Mouse (Mus musculus): ENCODE measurements around the gene Slc5a2. TPM values are rescaled to one million over a fixed set of nuclear protein-coding genes. Genes with fewer than 3 reads are reported as not detected.

Gene Slc5a2
- polyA plus RNA-seq, 2 experiments: 1.8 to 2.9 TPM

DNA sequence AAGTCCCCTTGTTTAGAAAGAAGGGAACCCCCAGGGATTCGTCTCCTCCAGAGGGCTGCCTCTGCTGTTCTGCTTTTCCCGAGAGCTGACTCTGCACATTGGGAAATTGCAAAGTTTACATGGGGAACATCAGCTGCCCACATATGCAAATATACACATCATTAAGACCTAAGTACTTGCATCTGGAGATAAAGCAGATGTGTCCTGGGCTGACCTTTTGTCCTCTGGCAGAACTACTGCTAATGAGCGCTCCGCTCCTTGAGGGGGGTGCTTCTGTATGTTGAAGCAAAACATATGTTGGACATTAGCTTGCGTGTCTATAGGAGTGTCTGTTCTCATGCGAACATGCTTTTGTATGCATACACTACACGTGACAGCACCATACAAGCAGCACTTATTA, 55.8 kb downstream of the Slc5a2 start:
- no peak overlapping the region for H3K4me2 ChIP-seq (ENCODE audit: low read depth)
- no peak overlapping the region for H3K9ac ChIP-seq (replicated peaks)
- no peak overlapping the region for H3K27ac ChIP-seq
- ATAC-seq (ENCODE audit: insufficient read depth) (no peak), DNase-seq (ENCODE audit: low read depth in 3 of 3, low spot score in 3 of 3) (no peak)
- no peaks in the 10 kb centered on the region for H3K27me3 ChIP-seq (ENCODE audit: control insufficient read depth, insufficient read depth, low read length)
- TF ChIP-seq EP300 (IDR thresholded peaks at IDR 0.05; ENCODE audit: low read depth): no peak
- TF ChIP-seq CTCF (IDR thresholded peaks at IDR 0.05; ENCODE audit: low read depth): no peak
- H3K4me3 ChIP-seq (ENCODE audit: insufficient read depth in 1 of 2, low read depth in 2 of 2, low read length in 2 of 2): no peak overlapping the region
- no peaks in the 10 kb centered on the region for H3K9me3 ChIP-seq (ENCODE audit: control insufficient read depth, low read length)
- WGBS (ENCODE audit: insufficient replicate concordance): 69% methylated on average over 7 of the region's 7 CpGs
- H3K4me1 ChIP-seq (replicated peaks; ENCODE audit: control insufficient read depth in 2 of 2, insufficient read depth in 2 of 2, low read length in 1 of 2): 0 out of 4 replicates have a peak, but pooled peaks cover 0 to 6% of the 10 kb centered on the region in 2 experiments
- no peaks in the 10 kb centered on the region for H3K36me3 ChIP-seq (replicated peaks; ENCODE audit: control insufficient read depth, insufficient read depth, low read depth)

Small RNAs within 50 kb of the gene (microRNA-seq; reads per million reads assigned to microRNA genes)
- 1.7 reads per million for gene Mir3103

Other genes with a start within 250 kb of the Slc5a2 start
- 1.9 and 2.7 TPM in 2 replicates for gene Itgam, start 203.0 kb upstream of the Slc5a2 start, polyA plus RNA-seq (2012; rRNA removed)
- 1.1 and 1.5 TPM in 2 replicates for gene Itgam, start 203.0 kb upstream of the Slc5a2 start, polyA plus RNA-seq (2014; fragmentation: Nextera tagmentation; extraction: Ambion mirVana)
- 0.02 TPM in 1 of 2 replicates, not detected in the other for gene Gm49368, start 203.0 kb upstream of the Slc5a2 start, polyA plus RNA-seq (2012; rRNA removed)
- gene Gm49368, start 203.0 kb upstream of the Slc5a2 start, polyA plus RNA-seq (2014; fragmentation: Nextera tagmentation; extraction: Ambion mirVana): 0.03 TPM in 1 of 2 replicates, not detected in the other
- gene Itgax, start 136.1 kb upstream of the Slc5a2 start, polyA plus RNA-seq (2012; rRNA removed): 0.09 and 0.16 TPM in 2 replicates
- gene Itgax, start 136.1 kb upstream of the Slc5a2 start, polyA plus RNA-seq (2014; fragmentation: Nextera tagmentation; extraction: Ambion mirVana): 0.10 and 0.16 TPM in 2 replicates
- gene Itgad, start 111.3 kb upstream of the Slc5a2 start, polyA plus RNA-seq (2012; rRNA removed): 0.01 and 0.08 TPM in 2 replicates
- not detected in 2 replicates for gene Itgad, start 111.3 kb upstream of the Slc5a2 start, polyA plus RNA-seq (2014; fragmentation: Nextera tagmentation; extraction: Ambion mirVana)
- gene Cox6a2, start 59.3 kb upstream of the Slc5a2 start, polyA plus RNA-seq (2012; rRNA removed): 0.37 and 0.54 TPM in 2 replicates
- 0.76 and 1.0 TPM in 2 replicates for gene Cox6a2, start 59.3 kb upstream of the Slc5a2 start, polyA plus RNA-seq (2014; fragmentation: Nextera tagmentation; extraction: Ambion mirVana)
- 5.2 and 6.1 TPM in 2 replicates for gene Armc5, start 28.3 kb upstream of the Slc5a2 start, polyA plus RNA-seq (2012; rRNA removed)
- 4.6 and 4.9 TPM in 2 replicates for gene Armc5, start 28.3 kb upstream of the Slc5a2 start, polyA plus RNA-seq (2014; fragmentation: Nextera tagmentation; extraction: Ambion mirVana)
- 0.92 and 1.1 TPM in 2 replicates for gene 9130023H24Rik, start 27.6 kb upstream of the Slc5a2 start, polyA plus RNA-seq (2012; rRNA removed)
- 1.6 and 2.1 TPM in 2 replicates for gene 9130023H24Rik, start 27.6 kb upstream of the Slc5a2 start, polyA plus RNA-seq (2014; fragmentation: Nextera tagmentation; extraction: Ambion mirVana)
- gene Tgfb1i1, start 18.8 kb upstream of the Slc5a2 start, polyA plus RNA-seq (2012; rRNA removed): 5.0 and 6.0 TPM in 2 replicates
- 7.8 and 8.5 TPM in 2 replicates for gene Tgfb1i1, start 18.8 kb upstream of the Slc5a2 start, polyA plus RNA-seq (2014; fragmentation: Nextera tagmentation; extraction: Ambion mirVana)
- 23.7 and 23.9 TPM in 2 replicates for gene BC017158, start 32.5 kb downstream of the Slc5a2 start, polyA plus RNA-seq (2012; rRNA removed)
- gene BC017158, start 32.5 kb downstream of the Slc5a2 start, polyA plus RNA-seq (2014; fragmentation: Nextera tagmentation; extraction: Ambion mirVana): 16.9 and 17.7 TPM in 2 replicates
- gene Rgs10, start 153.1 kb downstream of the Slc5a2 start, polyA plus RNA-seq (2012; rRNA removed): 24.4 and 36.3 TPM in 2 replicates
- gene Rgs10, start 153.1 kb downstream of the Slc5a2 start, polyA plus RNA-seq (2014; fragmentation: Nextera tagmentation; extraction: Ambion mirVana): 45.8 and 53.0 TPM in 2 replicates
- 32.7 and 55.3 TPM in 2 replicates for gene Tial1, start 196.1 kb downstream of the Slc5a2 start, polyA plus RNA-seq (2012; rRNA removed)
- gene Tial1, start 196.1 kb downstream of the Slc5a2 start, polyA plus RNA-seq (2014; fragmentation: Nextera tagmentation; extraction: Ambion mirVana): 15.2 and 15.5 TPM in 2 replicates